Mouse (Mus musculus) layer of hippocampus, postnatal 14 days (tissue): Measurements from ENCODE around the gene Amfr. TPM values are rescaled to one million over a fixed set of nuclear protein-coding genes. Genes with fewer than 3 reads are reported as not detected.
A peak's percentile ranks its signal among the peaks of the same experiment; 100 is the strongest.

Source experiments
- DNase-seq, 2 experiments: peaks; one replicate each; pipeline ENCODE4 v3.0.0; 2021 to 2022; ENCODE audit warnings: low spot score in 2 of 2, mixed read lengths in 1 of 2
- total RNA-seq, 2 experiments: library from RNA; stranded (reverse); gene quantifications; 2 replicates each; pipeline ENCODE4 v1.2.3; 2021

Gene Amfr
- total RNA-seq, 2 experiments from 2014 or later, result 131 to 135 TPM

DNA sequence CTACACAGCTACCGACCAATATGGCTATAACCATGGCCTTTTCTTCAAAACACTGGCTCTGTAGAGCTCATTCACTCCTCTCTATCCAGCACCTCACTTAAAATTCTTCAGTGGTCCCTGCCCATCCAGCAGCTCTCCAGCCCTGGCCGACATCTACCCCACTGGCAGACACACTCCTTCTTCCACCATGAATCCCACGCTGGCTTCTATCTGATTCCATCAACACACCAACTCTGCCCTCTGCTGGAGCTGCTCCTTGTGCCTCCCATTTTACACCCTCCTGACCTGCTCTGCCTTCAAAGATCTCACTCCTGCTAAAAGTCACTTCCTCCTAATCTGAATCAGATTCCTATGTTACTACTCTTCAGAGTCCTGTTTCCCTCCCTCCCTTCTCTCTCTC lies 28.8 kb downstream of the Amfr start:
- peak in 1 of 2 experiments; percentile 49 for DNase-seq

DNA sequence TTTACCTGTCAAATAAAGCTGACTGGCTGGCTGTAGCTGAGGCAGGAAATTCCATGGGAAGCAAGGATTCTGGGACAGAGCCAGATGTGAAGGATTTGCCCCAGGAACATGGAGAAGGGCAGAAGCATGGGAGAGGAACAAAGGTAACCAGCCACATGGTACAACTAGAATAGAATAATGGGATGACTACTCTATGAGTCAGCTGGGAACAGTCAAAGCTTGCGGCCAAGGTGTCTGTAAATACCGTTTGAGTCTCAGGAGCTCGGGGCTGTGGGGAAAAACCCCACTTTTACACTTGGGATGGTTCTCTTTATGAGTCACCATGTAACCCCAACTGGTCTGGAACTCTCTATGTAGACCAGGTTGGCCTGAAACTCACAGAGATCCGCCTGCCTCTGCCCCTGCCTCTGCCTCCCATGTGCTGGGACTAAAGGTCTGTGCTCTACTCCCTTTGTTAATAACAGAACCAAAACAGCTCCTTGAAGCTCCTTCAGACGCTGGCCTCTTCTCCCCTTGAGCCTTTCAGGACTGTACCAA lies 30.9 kb downstream of the Amfr start:
- no peak for DNase-seq

DNA sequence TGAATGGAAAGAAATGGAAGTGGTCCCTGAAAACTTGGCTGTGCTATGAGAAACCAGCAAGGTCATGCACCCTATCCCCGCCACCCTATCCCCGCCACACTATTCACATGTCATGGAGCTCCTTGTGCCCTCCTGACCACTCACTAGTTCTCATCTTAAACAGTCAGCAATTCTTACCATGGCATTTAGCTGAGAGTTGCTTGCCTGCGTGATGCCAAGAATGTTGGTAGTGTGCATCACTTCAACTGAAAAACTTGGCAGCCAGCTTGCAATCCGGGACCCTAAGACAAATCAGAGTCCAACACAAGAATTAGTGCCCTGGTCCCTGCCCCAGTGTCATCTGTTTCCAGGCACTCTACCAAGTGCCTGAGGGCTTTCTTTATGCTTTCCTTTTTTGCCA lies 32.5 kb downstream of the Amfr start:
- no peak for DNase-seq

DNA sequence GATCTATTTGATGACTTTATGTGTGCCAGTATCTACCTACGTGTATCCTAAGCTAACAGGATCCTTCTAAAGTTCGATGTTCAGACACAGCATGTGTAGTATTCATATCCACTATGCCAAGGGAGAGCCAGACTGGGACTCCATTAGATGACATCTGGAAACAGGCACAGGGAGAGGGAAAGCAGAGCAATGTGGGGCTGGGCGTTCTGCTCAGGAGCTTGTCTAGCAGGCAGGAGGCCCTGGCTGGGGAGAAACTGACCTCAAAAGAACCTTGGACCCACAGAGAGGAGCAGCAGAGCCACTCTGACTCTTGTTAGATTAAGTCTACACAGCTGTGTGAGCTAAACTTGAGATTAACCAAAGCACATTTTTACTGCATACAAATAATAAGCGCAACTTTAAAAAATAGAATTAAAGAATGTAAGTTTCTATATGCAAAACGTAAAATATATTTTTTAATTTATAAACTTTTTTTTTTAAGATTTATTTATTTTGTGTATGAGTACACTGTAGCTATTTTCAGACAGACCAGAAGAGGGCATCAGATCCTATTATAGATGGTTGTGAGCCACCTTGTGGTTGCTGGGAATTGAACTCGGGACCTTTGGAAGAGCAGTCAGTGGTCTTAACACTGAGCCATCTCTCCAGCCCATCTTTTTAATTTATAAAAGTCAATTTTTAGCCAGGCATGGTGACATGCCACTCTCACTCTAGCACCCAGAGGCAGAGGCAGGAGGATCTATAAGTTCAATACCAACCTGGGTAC lies 36.0 kb downstream of the Amfr start:
- no peak for DNase-seq

DNA sequence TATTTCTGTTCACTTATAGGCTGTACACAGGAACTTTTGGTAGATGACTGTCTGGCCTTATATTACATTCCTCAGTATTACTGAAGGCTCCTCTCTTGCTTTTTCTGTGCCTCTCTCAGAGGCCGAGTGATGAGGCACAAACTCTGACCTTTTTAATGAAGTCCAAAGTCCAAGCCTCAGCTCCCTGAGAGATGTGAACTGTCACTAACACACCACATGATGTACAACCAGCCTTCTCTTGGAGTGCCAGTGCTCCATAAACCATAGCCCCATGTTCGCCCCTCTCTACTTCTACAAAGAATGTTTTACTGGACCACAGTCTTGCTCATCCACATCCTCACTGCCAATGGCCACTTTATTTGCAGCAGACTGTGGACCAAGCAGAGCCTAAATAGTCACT lies 37.3 kb downstream of the Amfr start:
- no peak for DNase-seq

DNA sequence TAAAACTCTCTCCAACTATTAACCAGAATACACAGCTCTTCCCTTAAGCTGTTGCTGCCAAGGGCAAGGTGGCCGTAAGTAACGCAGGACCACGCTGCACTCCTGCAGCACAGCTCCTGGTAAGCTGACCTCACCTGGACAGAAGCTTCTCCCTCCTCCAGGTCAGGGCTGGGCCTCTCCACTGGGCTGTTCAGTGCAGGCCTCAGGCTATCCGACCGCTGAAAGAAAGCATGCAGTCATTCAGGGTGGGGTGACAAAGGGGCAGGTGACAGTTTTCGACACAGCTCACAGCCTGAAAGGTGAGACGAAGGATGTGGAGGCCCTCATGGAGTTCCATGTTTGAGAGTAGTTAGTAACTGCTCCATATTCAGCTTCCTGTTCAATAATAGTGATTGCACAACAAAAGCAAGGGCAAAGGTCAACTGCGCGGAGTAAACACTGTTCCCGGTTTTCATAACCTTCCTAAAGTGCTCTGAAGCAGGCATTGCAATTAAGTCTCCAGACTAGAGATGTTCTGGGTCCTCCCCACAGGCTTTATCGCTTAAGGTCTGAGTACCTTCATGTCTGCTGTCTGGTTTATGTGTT lies 37.9 kb downstream of the Amfr start:
- DNase-seq, result no peak

DNA sequence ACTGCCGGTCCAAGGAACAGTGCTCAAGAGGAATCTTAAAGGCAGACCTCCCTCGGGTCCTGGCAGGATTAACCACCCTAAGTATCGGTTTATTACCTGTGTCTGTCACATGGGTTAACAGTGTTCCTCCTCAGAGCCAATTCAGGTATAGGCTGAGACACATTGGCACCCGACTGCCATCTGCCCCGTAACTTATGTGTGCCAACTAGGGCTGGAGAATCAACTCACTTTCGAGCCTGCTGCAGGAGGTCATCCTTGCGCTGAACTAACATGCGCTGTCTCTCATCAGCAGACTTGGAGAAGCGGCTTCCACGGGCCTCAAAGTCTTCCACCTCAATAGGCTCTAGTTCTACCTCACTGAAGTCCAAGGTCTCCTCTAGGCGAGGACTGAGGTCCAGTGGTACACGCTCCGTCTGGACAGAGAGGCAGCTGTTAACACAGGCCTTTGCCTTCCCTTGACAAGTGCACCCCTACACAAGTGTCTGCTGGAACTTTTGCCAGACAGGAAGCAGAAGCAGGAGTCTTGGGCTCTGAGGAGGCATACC lies 38.7 kb downstream of the Amfr start:
- DNase-seq, result no peak

DNA sequence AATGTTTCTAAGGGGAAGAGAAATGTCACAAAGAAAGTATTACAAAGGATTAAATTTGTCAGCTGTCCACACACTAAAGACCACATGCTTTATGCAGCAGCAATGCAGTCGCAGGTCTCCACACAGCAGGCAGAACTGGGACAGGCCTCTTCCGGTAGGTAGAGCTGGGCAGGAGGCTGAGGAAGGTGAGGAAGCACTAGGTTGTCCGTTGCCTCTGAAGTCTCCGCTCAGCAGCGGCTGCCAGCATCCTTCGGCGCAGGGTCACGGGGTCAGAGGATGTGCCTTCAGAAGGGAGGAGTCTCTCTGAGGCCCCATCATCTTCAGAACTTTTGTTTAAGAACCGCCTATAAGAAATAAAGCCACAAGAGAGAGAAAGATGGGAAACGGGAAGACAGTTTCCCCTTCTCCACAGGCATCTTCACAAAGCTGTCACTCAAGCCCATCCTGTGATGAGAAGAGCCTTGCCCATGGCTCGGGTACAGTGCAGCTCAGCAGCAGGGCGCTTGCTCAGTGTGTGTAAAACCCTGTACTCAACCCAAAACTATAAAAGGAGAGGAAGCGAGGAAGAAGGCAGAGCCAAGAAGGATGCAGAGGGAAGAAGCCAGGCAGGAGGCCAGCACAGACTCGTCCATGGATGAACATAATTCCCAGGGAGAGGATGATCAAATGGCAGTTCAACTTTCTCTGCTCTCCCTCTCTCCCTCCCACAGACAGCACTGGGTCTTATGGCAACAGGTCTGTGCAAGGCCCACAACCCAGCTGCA lies 39.5 kb downstream of the Amfr start:
- DNase-seq, result no peak

DNA sequence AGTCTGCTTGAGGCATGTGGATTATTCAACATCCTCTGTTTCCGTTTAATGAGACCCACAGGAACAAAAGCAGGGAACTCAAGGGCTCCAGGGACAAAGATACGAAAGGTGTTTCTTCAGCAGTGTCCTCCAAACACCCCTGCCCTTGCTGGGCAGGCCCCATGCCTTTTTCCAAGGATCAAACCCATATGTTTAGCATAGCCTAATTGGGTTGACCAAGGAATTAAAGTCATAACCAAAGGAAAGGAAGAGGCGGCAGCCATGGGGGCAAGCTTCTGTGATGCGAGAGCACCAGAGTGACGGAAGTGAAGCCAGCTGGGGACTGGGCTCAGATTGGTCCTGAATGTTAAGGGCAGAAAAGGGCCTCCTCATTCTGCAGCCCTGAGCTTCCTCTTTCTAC lies 40.4 kb downstream of the Amfr start:
- no peak for DNase-seq

DNA sequence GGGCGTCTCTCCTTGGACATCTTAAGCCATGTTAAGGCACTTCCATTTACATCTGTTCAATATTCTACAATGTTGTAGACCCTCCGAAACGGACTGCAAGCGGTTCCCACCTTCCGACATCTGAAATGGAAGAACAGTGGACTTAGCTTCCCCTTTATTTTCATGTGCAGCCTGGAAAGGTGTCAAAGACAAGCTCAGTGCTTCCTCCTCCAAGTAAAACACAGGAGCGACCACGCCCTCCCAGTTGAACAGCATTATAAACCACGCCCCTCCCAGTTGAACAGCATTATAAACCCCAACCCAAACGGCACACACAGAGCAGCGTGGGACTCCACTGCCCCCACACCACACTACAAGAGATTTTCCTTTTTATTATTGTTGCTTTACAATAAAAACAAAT lies 41.2 kb downstream of the Amfr start:
- DNase-seq, result no peak

DNA sequence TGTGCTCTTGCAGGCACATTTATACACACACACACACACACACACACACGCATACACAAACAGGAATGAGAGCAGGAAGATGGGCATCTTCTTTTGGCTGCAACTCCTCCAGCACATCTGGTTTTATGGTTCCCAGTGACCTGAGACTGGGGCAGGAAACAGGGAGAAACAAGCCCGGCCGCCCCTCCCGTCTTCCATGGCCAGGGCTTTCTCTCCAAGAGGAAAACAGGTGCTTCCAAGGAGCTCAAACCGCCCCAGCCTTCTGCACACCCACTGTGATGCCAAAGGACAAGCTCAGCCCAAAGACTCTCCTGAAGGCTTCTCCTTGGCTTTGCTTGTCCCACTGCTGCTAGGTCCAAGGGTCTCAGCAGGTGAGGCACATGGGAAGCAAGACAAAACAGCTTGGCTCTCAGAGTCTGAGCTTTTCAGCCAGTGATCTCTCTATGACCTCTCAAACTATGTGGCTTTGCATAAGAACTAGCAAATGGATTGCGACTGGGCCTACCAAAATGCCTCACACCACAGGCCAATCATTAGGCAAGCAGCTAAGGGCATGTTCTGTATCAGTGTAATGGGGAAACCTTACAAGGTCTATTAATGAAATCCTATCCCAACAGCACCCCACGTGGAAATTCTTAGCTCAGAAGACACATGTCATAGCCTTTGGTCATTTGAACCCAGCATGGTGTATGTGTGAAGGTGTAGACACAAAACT lies 42.9 kb downstream of the Amfr start:
- no peak for DNase-seq

DNA sequence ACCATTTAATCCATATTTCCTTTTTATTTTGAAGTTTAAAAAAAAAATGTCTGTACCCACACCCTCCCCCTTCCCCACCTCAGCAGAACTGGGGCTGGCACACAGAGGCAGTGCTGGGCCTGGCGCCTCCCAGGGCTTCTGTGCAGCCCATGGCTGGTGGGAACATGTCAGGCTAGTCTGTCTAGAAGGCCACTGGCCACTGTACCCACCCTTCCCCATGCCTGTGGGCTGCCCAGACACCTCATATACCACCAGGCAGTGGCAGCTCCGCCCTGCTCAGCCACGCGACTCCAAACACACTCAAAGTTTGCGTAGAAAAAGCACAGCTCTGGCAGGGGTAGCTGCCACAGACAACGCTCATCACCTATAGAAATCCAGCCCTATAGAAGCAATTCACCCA lies 44.3 kb downstream of the Amfr start:
- DNase-seq, result no peak

DNA sequence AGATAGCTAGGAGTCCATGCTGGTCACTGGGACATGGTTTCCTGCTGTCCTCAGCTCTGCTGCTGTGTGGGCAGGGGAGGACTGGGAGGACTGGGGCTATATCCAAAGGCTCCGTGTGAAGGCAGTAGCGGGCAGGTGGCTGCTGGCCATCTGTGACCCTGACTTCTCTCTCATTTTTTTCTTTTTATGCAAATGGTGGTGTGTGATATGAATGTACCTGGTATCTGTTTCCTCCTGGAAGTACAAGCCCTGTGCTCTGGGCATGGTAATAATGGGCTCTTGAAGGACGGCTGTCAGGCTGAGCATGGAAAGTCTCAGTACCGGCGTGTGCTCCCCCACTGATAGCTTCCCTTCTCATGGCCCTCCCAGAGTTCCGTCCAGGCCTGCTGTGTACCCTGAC lies 51.7 kb downstream of the Amfr start:
- DNase-seq, result no peak

DNA sequence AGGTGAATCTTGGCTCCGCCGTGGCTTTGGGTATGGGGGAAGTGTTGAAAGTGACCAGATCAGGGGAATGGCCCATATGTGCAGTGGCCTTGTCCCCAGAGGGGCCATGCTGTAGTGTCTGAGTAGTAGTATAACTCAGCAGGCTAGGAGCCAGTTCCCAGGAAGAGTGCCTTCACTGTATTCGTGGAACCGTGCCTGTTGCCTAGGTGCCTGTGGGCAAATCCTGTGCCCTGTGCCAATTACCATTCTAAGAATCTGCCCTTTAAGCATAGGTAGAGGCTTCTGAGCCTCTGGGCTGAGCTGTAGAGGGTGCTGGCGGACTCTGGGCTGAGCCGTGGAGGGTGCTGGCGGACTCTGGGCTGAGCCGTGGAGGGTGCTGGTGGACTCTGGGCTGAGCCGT lies 54.2 kb downstream of the Amfr start:
- DNase-seq, result peak in 1 of 2 experiments; percentile 40

DNA sequence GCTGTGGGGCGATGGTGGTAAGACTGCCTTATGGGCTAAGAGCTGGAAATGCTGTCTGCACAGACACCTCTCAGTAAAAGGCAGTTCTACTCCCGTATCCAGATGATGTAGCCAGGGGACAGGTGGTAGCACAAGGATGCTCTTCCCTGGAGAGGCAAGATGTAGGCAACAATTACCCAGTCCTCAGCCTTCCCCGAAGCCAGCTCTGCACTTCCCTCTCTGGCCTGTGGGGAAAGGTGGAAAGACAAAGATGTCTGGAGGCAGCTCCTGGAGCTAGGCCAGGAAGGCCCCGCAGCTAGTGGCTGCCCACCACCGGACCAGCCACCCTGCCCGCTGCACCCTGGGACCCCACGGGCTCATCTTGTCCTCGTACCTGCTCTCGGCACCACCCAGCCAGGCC lies 60.1 kb downstream of the Amfr start:
- no peak for DNase-seq

DNA sequence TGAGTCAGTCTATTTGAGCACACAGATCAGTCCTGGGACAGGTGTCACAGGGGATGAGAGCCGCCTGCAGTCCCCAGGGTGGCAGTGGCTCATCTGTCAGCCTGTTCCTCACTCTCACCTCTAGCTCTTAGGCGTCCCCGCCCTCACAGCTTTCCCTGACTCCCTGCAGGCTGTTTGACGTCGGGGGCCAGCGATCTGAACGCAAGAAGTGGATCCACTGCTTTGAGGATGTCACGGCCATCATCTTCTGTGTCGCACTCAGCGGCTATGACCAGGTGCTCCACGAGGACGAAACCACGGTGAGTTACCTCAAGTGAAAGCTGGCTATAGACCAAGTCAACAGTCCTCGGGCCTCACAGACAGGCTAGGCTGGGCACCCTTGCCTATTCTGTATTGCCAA lies 62.5 kb downstream of the Amfr start:
- no peak for DNase-seq

DNA sequence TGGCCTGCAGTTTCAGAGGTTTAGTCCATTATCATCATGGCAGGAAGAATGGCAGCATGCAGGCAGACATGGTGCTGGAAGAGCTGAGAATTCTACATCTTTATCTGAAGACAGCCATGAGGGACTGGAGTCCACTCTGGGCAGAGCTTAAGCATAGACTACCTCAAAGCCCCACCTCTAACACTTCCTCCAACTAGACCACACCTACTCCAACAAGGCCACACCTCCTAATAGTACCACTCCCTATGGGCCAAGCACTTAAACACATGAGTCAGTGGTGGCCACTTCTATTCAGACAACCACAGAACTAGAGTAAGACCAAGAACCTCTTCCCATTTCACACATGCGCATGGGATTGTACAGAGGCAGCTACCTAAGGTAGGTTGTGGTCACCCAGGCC lies 66.2 kb downstream of the Amfr start:
- no peak for DNase-seq

DNA sequence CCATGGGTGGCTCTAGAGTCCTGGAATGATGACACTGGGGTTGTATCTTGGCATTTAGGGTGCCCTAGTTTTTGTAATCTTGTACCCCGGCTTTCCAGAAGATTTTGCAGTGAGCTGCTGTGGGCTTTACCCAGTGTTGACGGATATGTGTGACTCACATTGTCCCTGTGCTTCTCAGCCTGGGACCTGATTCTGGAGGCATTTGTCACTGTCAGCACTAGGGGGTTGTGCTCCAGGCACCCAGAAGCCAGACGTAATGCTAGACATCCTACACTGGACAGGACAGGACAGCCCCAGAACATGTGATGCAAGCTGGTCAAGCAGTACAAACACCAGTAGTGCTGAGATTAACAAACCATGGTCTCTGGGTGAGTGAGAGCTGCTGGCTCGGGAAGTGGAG lies 66.9 kb downstream of the Amfr start:
- no peak for DNase-seq

DNA sequence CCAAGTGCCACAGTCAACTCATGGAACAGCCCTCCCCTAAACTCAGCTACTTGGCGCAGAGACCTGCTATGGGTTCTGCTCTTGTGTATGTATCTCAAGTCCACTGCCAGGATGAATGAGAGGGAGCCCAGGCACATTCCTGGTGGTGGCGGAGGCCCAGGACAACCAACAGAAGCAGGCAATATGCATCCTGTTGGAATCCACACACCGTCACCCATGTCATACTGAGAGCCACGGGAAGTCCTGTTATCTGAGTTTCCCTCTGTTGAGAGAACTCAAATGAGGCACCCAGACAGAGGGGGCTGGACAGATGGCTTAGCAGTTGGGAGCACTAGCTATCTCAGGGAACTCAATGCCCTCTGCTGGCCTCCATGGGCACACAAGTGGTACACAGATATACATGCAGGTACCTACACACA lies 71.0 kb downstream of the Amfr start:
- peak; percentile 60 to 70 for DNase-seq

DNA sequence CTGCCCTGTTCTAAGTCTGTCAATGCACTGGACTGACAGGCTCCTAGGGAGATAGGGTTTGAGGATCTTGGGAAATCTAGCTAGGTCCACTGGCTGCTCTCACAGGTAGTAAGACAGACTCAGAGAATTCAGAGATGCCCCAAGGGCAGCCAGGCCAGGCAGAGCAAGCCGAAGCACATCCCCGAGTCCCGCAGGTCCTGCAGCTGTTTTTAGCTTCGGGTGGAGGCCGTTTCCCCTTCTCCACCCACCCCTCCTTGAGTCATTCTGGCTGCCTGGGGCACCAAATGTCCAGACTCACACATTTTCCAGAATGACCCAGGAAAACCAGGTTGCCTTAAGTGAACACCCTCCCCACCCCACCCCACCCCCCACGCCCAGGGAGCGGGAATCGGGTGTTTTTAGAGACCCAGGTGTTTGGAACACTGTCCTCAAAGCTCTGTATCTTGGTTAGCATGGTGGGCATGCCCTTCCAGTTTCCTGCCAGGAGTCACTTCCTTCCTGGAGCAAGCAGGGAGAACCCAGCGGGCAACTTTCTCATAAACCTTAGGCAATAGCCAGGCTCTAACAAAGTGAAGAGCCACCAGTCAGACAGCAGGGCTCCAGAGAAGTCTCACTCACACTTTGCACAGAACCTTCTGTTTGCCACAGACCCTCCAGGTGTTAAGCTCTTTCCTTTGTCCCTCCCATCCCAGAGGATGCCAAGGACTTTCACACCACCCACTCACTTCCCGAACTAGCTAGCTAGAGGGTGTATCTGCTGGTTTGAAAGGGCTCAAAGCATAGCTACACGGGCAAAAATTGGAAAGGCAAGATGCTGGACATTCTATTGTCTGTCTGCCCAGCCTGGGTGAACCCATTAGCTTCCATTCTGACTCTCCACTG lies 71.9 kb downstream of the Amfr start:
- no peak for DNase-seq
